Mouse (Mus musculus): ENCODE measurements around the gene 3110021N24Rik. TPM values are rescaled to one million over a fixed set of nuclear protein-coding genes. Genes with fewer than 3 reads are reported as not detected.
A peak's percentile ranks its signal among the peaks of the same experiment; 100 is the strongest.

3110021N24Rik gene
- polyA plus RNA-seq, 1 experiment from 2014 or later, result 2.0 TPM

DNA sequence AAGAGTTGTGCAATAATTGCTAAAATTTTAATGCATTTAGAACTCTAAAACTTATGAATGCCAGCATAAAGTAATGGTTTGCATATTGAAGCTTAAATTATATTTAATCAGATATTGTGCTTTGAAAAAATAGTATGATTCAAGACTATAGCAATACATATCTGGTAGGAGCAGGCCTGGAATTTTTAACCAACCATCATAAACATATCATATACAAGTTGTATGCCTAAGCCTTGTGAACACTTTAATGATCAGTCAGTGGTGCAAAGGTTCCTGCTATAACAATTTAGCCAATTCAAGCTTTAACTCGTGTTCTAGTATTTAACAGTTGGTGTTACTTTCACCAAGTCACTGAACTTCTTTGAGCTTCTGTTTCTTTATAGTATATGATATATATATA is 11.0 kb downstream of the 3110021N24Rik start:
- no peaks in the 10 kb centered on the region for H3K27me3 ChIP-seq (ENCODE audit: control insufficient read depth, insufficient read depth, low read length)
- H3K4me1 ChIP-seq (replicated peaks; ENCODE audit: control insufficient read depth, insufficient read depth, low read length), result no peaks in the 10 kb centered on the region
- H3K9me3 ChIP-seq (ENCODE audit: control insufficient read depth, low read length), result no peaks in the 10 kb centered on the region
- no peak for DNase-seq (ENCODE audit: low spot score)
- H3K36me3 ChIP-seq (ENCODE audit: control insufficient read depth, insufficient read depth, low read length), result no peaks in the 10 kb centered on the region
- ATAC-seq (ENCODE audit: low FRiP score), result no peak
- H3K4me3 ChIP-seq (ENCODE audit: low read depth, low read length), result no peak overlapping the region
- no peak overlapping the region for H3K27ac ChIP-seq (ENCODE audit: low read depth, low read length)
- 84% methylated on average over 1 of the region's 1 CpGs for WGBS
- H3K9ac ChIP-seq (ENCODE audit: low read depth, low read length), result no peak overlapping the region
- H3K4me2 ChIP-seq (replicated peaks; ENCODE audit: low read depth, low read length), result no peak overlapping the region

DNA sequence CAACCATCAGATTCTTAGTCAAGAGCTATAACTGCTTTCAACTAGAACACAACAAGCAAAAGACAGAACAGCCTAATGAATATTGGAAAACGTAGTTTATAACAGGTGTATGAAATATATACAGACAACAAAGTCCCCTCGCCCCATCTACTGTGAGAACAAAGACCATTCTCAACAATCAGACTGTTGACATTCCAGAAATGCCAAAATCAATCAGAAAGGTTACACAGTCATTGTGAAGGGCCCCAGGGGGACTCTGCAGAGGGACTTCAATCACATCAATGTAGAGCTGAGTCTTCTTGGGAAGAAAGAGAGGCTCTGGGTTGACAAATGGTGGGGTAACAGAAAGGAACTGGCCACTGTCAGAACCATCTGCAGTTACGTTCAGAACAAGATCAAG is 12.1 kb downstream of the 3110021N24Rik start:
- 31% methylated on average over 3 of the region's 3 CpGs for WGBS
- Histone ChIP-seq H3K4me3 (ENCODE audit: low read depth, low read length) (no peak overlapping the region), H3K27ac (ENCODE audit: low read depth, low read length) (no peak overlapping the region), H3K4me2 (replicated peaks; ENCODE audit: low read depth, low read length) (no peak overlapping the region), H3K36me3 (ENCODE audit: control insufficient read depth, insufficient read depth, low read length) (no peaks in the 10 kb centered on the region), H3K9ac (ENCODE audit: low read depth, low read length) (no peak overlapping the region), H3K4me1 (replicated peaks; ENCODE audit: control insufficient read depth, insufficient read depth, low read length) (no peaks in the 10 kb centered on the region), H3K27me3 (ENCODE audit: control insufficient read depth, insufficient read depth, low read length) (no peaks in the 10 kb centered on the region), H3K9me3 (ENCODE audit: control insufficient read depth, low read length) (no peaks in the 10 kb centered on the region)
- DNase-seq (ENCODE audit: low spot score), result no peak
- no peak for ATAC-seq (ENCODE audit: low FRiP score)

DNA sequence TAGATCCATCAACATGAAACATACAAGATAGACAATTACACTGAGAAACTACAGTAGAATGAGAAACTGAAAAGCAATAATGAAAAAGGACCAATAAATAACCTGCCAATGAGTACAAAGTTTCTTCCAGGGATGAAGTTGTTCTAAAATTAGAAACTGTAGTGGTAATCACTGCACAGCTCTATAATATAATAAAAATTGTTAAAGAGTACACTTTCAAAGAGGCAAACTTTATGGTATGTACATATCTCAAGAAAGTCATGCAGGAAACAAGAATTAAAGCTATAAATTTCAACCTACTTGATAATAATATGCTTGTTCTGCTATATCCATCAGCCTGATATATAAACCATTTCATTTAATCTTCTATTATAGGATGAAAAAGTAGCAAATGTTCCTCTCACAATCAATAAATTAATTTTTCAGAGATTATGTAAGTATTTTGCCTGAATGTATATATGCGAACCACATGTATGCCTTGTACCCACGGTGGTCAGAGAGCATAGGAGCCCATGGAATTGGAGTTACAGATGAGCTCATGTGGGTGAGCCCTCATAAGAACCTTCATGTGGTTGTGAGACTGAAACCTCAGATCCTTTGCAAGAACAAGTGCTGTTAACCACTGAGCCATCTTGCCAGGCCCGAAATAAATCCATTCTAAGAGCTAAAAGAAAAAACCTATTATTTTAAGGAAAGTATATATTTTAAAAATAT is 26.9 kb downstream of the 3110021N24Rik start:
- WGBS, result 95% methylated on average over 3 of the region's 3 CpGs
- no peak for ATAC-seq (ENCODE audit: low FRiP score)

DNA sequence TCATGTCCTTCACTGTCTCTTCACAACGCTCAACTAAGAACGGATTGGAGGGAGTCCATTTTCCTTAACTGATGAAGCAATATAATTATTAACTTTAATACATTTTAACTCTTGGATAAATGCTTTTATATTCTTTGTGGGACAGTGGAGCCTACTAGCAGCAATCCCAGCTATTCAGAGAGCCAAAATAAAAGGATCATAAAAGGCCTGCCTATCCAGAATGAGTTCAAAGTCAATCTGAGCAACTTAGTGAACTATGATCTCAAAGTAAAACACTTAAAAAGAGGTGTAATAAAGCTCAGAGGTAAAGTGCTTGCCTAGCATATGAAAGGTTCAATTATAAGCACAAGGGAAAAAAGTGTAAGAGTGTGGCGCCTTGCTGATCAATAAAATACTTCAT is 40.1 kb downstream of the 3110021N24Rik start:
- WGBS, result 95% methylated on average over 3 of the region's 3 CpGs
- H3K4me1 ChIP-seq (replicated peaks; ENCODE audit: control insufficient read depth, insufficient read depth, low read length), result no peaks in the 10 kb centered on the region
- H3K9me3 ChIP-seq (ENCODE audit: control insufficient read depth, low read length), result no peaks in the 10 kb centered on the region

More for the DNA sequence above, 26.9 kb downstream of the 3110021N24Rik start:
- H3K36me3 ChIP-seq (ENCODE audit: control insufficient read depth, insufficient read depth, low read length), result no peaks in the 10 kb centered on the region
- no peaks in the 10 kb centered on the region for H3K4me1 ChIP-seq (replicated peaks; ENCODE audit: control insufficient read depth, insufficient read depth, low read length)
- H3K9me3 ChIP-seq (ENCODE audit: control insufficient read depth, low read length), result no peaks in the 10 kb centered on the region
- no peaks in the 10 kb centered on the region for H3K27me3 ChIP-seq (ENCODE audit: control insufficient read depth, insufficient read depth, low read length)
- no peak overlapping the region for H3K4me2 ChIP-seq (replicated peaks; ENCODE audit: low read depth, low read length)
- H3K9ac ChIP-seq (ENCODE audit: low read depth, low read length), result no peak overlapping the region
- no peak overlapping the region for H3K4me3 ChIP-seq (ENCODE audit: low read depth, low read length)
- H3K27ac ChIP-seq (ENCODE audit: low read depth, low read length), result no peak overlapping the region
- DNase-seq (ENCODE audit: low spot score), result no peak

DNA sequence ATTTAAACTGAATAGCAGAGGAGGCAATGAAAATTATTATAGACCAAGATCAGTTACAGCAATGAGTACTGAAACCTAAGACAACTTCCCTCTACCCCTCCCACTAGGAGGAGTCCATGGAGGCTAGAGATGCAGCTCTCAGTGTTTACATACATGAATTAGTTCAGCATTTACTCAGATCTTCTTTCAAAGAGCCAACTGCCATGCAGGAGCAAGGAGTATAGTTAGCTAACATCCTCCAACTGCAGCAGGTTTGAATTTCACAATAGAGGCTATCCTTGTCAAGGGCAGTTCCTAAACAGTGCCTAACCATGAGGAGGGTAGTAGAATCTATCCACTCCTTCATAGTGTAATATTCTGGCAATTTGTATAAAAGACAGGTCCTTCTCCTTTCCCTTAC is 49.1 kb downstream of the 3110021N24Rik start:
- H3K27me3 ChIP-seq (ENCODE audit: control insufficient read depth, insufficient read depth, low read length), result no peaks in the 10 kb centered on the region
- no peak overlapping the region for H3K4me3 ChIP-seq (ENCODE audit: low read depth, low read length)
- ATAC-seq (ENCODE audit: low FRiP score) (no peak), DNase-seq (ENCODE audit: low spot score) (no peak)
- H3K9me3 ChIP-seq (ENCODE audit: control insufficient read depth, low read length), result no peaks in the 10 kb centered on the region
- no peaks in the 10 kb centered on the region for H3K4me1 ChIP-seq (replicated peaks; ENCODE audit: control insufficient read depth, insufficient read depth, low read length)
- no peak overlapping the region for H3K4me2 ChIP-seq (replicated peaks; ENCODE audit: low read depth, low read length)
- no peak overlapping the region for H3K27ac ChIP-seq (ENCODE audit: low read depth, low read length)
- H3K36me3 ChIP-seq (ENCODE audit: control insufficient read depth, insufficient read depth, low read length), result no peaks in the 10 kb centered on the region
- no peak overlapping the region for H3K9ac ChIP-seq (ENCODE audit: low read depth, low read length)

More for the DNA sequence above, 40.1 kb downstream of the 3110021N24Rik start:
- no peak for DNase-seq (ENCODE audit: low spot score)
- Histone ChIP-seq H3K4me2 (replicated peaks; ENCODE audit: low read depth, low read length) (no peak overlapping the region), H3K4me3 (ENCODE audit: low read depth, low read length) (no peak overlapping the region), H3K27me3 (ENCODE audit: control insufficient read depth, insufficient read depth, low read length) (no peaks in the 10 kb centered on the region), H3K36me3 (ENCODE audit: control insufficient read depth, insufficient read depth, low read length) (no peaks in the 10 kb centered on the region), H3K27ac (ENCODE audit: low read depth, low read length) (no peak overlapping the region), H3K9ac (ENCODE audit: low read depth, low read length) (no peak overlapping the region)
- no peak for ATAC-seq (ENCODE audit: low FRiP score)

DNA sequence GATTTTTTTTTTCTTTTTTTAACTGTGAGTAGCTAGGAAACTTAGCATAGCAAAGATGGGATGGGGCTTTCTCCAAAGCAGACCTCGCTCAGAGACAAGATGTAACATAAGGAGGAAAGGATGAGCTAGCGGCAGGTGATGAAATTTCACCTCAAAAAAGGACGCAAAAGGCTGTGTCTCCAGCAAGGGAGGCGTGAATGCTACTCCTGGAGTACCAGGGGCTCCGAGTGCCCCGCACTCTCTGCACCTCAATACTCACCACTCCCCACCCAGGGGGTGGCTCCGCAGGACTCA is 60.3 kb downstream of the 3110021N24Rik start:
- peak overlapping the region; percentile 96 for H3K27ac ChIP-seq (ENCODE audit: low read depth, low read length)
- H3K4me1 ChIP-seq (replicated peaks; ENCODE audit: control insufficient read depth, insufficient read depth, low read length), result no peaks in the 10 kb centered on the region
- DNase-seq (ENCODE audit: low spot score), result no peak
- no peaks in the 10 kb centered on the region for H3K36me3 ChIP-seq (ENCODE audit: control insufficient read depth, insufficient read depth, low read length)
- H3K9me3 ChIP-seq (ENCODE audit: control insufficient read depth, low read length), result no peaks in the 10 kb centered on the region
- no peak for ATAC-seq (ENCODE audit: low FRiP score)
- 2% methylated on average over 7 of the region's 7 CpGs for WGBS
- H3K27me3 ChIP-seq (ENCODE audit: control insufficient read depth, insufficient read depth, low read length), result no peaks in the 10 kb centered on the region
- H3K9ac ChIP-seq (ENCODE audit: low read depth, low read length), result peak overlapping the region; percentile 98
- H3K4me2 ChIP-seq (replicated peaks; ENCODE audit: low read depth, low read length), result peak overlapping the region; percentile 57
- peak overlapping the region; percentile 90 for H3K4me3 ChIP-seq (ENCODE audit: low read depth, low read length)

DNA sequence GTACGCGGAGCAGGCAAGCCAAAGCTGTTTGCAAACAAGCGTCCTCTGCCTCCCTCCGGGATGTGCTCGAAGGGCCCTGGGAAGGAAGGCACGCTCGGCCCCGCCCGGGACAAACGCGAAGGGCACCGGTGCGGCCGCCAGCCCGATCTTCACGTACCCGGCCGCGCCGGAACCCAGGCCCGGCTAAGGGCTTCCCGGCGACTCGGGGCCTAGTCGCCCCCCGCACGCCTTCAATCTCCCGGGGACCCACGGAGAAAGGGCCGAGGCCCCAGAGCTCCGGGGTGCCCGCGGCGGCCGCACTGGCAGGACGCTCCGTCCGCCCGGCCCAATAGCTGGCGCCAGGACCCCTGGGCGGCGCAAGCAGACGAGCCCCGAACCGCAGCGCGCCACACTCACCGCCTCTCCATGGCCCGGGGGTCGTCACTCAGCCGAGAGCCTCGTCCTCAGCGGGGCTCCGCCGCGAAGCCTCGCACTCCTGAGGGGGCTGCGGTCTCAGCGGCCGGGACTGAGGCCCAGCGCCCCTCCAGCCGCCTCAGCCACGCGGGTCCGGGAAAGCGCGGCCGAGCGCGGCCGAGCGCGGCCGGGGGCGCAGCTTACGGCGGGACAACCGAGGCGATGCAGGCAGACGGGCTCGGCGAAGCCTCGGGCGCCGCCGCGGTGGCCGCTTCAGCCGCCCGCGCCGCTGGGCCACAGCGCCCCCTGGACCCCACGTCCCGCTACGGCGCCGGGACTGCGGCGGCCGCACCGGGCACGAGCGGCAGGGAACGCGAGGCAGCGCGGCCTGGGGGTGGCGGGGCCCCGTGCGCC is 60.8 kb downstream of the 3110021N24Rik start, which contains the start of gene Zfyve9:
Zfyve9 (minus strand) TSS at position 742 of the 807 bp plus-strand sequence.
- WGBS, result under 1% methylated on average over 78 of the region's 111 CpGs
- no peaks in the 10 kb centered on the region for H3K36me3 ChIP-seq (ENCODE audit: control insufficient read depth, insufficient read depth, low read length)
- H3K9me3 ChIP-seq (ENCODE audit: control insufficient read depth, low read length), result no peaks in the 10 kb centered on the region
- no peaks in the 10 kb centered on the region for H3K27me3 ChIP-seq (ENCODE audit: control insufficient read depth, insufficient read depth, low read length)
- H3K4me3 ChIP-seq (ENCODE audit: low read depth, low read length), result peak within 1 kb of the TSS; percentile 90
- ATAC-seq (ENCODE audit: low FRiP score) (peak; percentile 93), DNase-seq (ENCODE audit: low spot score) (peak; percentile 90)
- H3K27ac ChIP-seq (ENCODE audit: low read depth, low read length), result peak within 1 kb of the TSS; percentile 96
- H3K4me2 ChIP-seq (replicated peaks; ENCODE audit: low read depth, low read length), result peak within 1 kb of the TSS; percentile 57
- peak within 1 kb of the TSS; percentile 98 for H3K9ac ChIP-seq (ENCODE audit: low read depth, low read length)
- no peaks in the 10 kb centered on the region for H3K4me1 ChIP-seq (replicated peaks; ENCODE audit: control insufficient read depth, insufficient read depth, low read length)

DNA sequence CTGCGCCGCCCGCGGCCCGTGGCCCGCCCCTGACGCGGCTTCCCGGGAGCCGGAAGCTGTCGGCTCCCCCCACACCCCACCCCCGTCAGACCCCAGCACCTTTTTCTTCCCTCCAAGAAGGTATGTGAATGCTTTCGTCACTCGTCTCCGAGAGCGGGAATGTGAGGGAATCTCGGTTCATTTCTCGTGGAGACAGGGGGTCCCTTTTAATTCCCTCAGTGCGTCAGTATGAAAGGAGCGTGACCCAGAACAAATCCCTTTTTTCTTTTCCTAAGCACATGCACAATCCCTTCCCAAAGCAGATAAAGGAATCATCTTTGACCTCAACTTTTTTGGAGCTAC is 61.4 kb downstream of the 3110021N24Rik start:
- no peaks in the 10 kb centered on the region for H3K9me3 ChIP-seq (ENCODE audit: control insufficient read depth, low read length)
- H3K4me2 ChIP-seq (replicated peaks; ENCODE audit: low read depth, low read length), result peak overlapping the region; percentile 57
- ATAC-seq (ENCODE audit: low FRiP score), result peak; percentile 66; the same call in 1 of the 2 replicates
- under 1% methylated on average over 19 of the region's 20 CpGs for WGBS
- H3K4me3 ChIP-seq (ENCODE audit: low read depth, low read length), result peak overlapping the region; percentile 90
- no peaks in the 10 kb centered on the region for H3K4me1 ChIP-seq (replicated peaks; ENCODE audit: control insufficient read depth, insufficient read depth, low read length)
- no peaks in the 10 kb centered on the region for H3K36me3 ChIP-seq (ENCODE audit: control insufficient read depth, insufficient read depth, low read length)
- DNase-seq (ENCODE audit: low spot score), result no peak
- H3K27me3 ChIP-seq (ENCODE audit: control insufficient read depth, insufficient read depth, low read length), result no peaks in the 10 kb centered on the region
- H3K27ac ChIP-seq (ENCODE audit: low read depth, low read length), result peak overlapping the region; percentile 96
- H3K9ac ChIP-seq (ENCODE audit: low read depth, low read length), result peak overlapping the region; percentile 98

DNA sequence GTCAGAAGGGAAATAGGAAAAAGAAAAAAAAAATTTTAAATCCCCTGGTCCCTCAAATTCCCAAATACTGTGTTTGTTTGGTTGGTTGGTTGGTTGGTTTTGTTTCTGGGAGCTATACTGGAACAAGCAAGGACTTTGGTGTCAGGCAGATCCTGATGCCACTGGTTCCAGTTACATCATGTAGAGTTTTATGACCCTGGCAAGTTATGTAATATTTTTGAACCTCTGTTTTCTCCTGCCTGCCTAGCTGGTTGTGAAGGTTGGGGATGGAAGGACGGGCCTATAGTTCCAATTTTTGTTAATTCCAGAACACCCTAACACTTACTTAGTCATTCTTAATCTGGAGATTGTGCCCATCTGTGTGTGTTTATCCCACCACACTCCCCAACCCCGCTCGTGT is 62.1 kb downstream of the 3110021N24Rik start:
- Histone ChIP-seq H3K36me3 (ENCODE audit: control insufficient read depth, insufficient read depth, low read length) (no peaks in the 10 kb centered on the region), H3K4me3 (ENCODE audit: low read depth, low read length) (no peak overlapping the region), H3K4me2 (replicated peaks; ENCODE audit: low read depth, low read length) (0 out of 2 replicates have a peak overlapping the region, but pooled peaks have one; percentile 8), H3K4me1 (replicated peaks; ENCODE audit: control insufficient read depth, insufficient read depth, low read length) (no peaks in the 10 kb centered on the region), H3K9me3 (ENCODE audit: control insufficient read depth, low read length) (no peaks in the 10 kb centered on the region), H3K27ac (ENCODE audit: low read depth, low read length) (no peak overlapping the region), H3K9ac (ENCODE audit: low read depth, low read length) (no peak overlapping the region), H3K27me3 (ENCODE audit: control insufficient read depth, insufficient read depth, low read length) (no peaks in the 10 kb centered on the region)
- DNase-seq (ENCODE audit: low spot score) (no peak), ATAC-seq (ENCODE audit: low FRiP score) (no peak)
- WGBS, result 74% methylated on average over 3 of the region's 3 CpGs
